Mouse (Mus musculus) intestine, postnatal 0 days (tissue): ENCODE measurements at regions not wholly inside any gene's neighbourhood (a gene's known extent, or its start where the extent isn't known, plus 50 kb on each side); places are given as distances from the start of the nearest gene placed in this dataset.

Source experiments
- ATAC-seq: fragments of 200-750 bp; cut with Nextera tagmentation; 2 replicates; pipeline ENCODE4 v1.8.0; 2017; ENCODE audit warnings: mild to moderate bottlenecking, moderate TSS enrichment, moderate library complexity
- H3K27ac ChIP-seq: fragments of 300-500 bp; sonication (generic); 2 replicates; pipeline ENCODE4 v1.5.1; 2014; ENCODE audit warnings: mild to moderate bottlenecking, low read depth, low read length, moderate library complexity
- H3K27me3 ChIP-seq: fragments of 300-500 bp; sonication (generic); replicated peaks from 2 replicates; pipeline ENCODE4 v1.6.1; 2014; ENCODE audit warnings: low read length, mixed read lengths; ENCODE audit not compliant: control insufficient read depth, insufficient read depth
- H3K36me3 ChIP-seq: fragments of 300-500 bp; sonication (generic); 2 replicates; pipeline ENCODE4 v1.6.1; 2014; ENCODE audit warnings: mild to moderate bottlenecking, moderate library complexity; ENCODE audit not compliant: control insufficient read depth, insufficient read depth
- H3K4me1 ChIP-seq: fragments of 300-500 bp; sonication (generic); replicated peaks from 2 replicates; pipeline ENCODE4 v1.6.1; 2014; ENCODE audit warnings: antibody characterized with exemption, low read length, mixed read lengths; ENCODE audit not compliant: control insufficient read depth, insufficient read depth
- H3K4me2 ChIP-seq: fragments of 300-500 bp; sonication (generic); replicated peaks from 2 replicates; pipeline ENCODE4 v1.6.1; 2014; ENCODE audit warnings: low read depth, mild to moderate bottlenecking, moderate library complexity
- H3K4me3 ChIP-seq: fragments of 300-500 bp; sonication (generic); 2 replicates; pipeline ENCODE4 v1.5.1; 2014; ENCODE audit warnings: low read depth, low read length
- H3K9ac ChIP-seq: fragments of 300-500 bp; sonication (generic); 2 replicates; pipeline ENCODE4 v1.6.1; 2014; ENCODE audit warnings: mild to moderate bottlenecking, low read depth, low read length
- H3K9me3 ChIP-seq: fragments of 300-500 bp; sonication (generic); 2 replicates; pipeline ENCODE4 v1.6.1; 2016; ENCODE audit warnings: mixed run types; ENCODE audit not compliant: control insufficient read depth
- CTCF ChIP-seq: sonication (generic); IDR thresholded peaks from 2 replicates; pipeline ENCODE4 v1.5.1; 2016; ENCODE audit warnings: low read depth, mild to moderate bottlenecking, control low read depth, antibody characterized with exemption, moderate library complexity
- WGBS: fragments of 180-500 bp; shearing (Covaris S2); extraction: QIAGEN DNeasy Blood & Tissue Kit; methylation state at CpG from one replicate; pipeline ENCODE4 v1.1.7; 2014; 5-methylcytosine and 5-hydroxymethylcytosine counted together

DNA sequence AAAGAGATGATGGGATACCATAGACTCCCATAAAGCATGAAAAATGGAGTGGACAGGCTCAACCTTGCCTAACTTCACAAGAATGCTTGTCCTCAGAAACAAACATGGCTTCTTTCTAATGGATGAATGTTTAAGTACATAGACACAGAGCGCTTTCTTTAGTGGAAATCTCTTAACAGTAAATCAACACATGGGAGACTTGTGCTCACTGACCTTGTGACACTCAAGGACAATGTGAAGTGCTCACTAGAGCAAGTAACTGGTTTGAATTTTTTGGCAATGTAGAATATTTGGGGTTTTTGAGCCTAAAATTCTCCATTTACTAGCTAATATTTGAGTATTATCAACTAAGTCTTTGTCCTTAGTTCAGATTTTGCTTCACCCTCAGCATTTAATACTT, 88.0 kb downstream of the Tent5c start:
- ATAC-seq = no peak
- H3K27me3 ChIP-seq = no peaks in the 10 kb centered on the region
- no peak overlapping the region for H3K4me3 ChIP-seq
- 95% methylated on average over 1 of the region's 1 CpGs for WGBS
- H3K9ac ChIP-seq = no peak overlapping the region
- no peaks in the 10 kb centered on the region for H3K36me3 ChIP-seq
- H3K4me1 ChIP-seq = no peaks in the 10 kb centered on the region
- H3K27ac ChIP-seq = no peak overlapping the region
- H3K9me3 ChIP-seq = no peaks in the 10 kb centered on the region
- TF ChIP-seq CTCF = no peak
- H3K4me2 ChIP-seq = no peak overlapping the region

DNA sequence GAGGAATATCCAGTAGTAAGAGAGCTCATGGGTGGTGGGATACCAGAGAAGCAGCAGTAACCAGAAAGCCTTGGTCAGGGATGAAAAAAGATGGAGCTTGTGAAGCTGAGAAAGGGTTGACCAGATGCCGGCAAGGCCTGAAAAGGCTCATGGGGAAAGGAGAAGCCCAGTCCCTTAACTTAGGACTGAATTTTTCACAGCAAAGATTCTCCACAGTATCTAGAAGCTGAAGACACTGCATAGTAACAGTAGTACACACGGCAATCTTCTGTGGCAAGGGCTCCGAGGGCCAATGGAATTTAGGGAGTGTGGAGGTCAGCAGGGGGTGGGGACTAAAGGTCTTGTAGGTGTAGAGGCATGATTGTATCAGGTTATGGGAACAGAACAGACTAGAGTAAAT, 91.6 kb downstream of the Tent5c start:
- Histone ChIP-seq H3K27ac (no peak overlapping the region), H3K36me3 (no peaks in the 10 kb centered on the region), H3K4me3 (no peak overlapping the region), H3K9me3 (no peaks in the 10 kb centered on the region), H3K27me3 (no peaks in the 10 kb centered on the region), H3K9ac (no peak overlapping the region), H3K4me2 (no peak overlapping the region), H3K4me1 (0 out of 2 replicates have a peak, but pooled peaks cover 3% of the 10 kb centered on the region)
- TF ChIP-seq CTCF = no peak
- 86% methylated on average over 3 of the region's 3 CpGs for WGBS
- ATAC-seq = no peak

DNA sequence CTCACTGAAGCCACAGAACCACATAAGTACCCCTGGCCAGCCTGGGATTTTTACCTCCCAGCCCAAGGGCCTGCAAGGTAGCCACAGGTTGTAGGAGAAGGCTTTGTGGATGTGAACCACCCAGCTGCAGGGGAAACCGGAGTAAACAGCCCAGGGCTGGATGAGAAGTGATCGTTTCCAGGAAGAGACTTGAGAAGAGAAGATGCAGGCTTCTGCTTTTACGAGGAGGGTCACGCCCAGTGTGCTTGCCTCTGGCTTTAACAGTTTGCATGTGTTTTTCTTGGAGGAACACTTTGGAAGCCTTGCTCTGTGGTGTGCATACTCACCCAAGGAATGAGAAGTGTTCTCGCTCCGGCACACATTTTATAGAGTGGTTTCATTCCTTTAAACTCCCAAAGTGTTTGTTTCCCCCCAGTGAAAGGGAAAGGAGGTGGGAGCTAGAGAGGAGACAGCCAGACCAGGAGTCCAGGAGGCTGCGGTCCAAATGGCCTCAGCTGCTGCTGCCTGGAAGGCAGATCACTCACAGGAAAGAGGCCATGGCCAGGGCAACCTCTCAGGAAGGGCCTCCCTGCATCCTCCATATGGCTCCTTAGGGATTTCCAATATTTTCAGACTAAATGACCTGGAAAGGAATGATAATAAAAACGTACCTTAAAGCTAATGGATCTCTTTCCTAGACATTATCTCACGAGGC, 94.1 kb downstream of the Tent5c start:
- WGBS = 34% methylated on average over 9 of the region's 9 CpGs
- Histone ChIP-seq H3K9ac (no peak overlapping the region), H3K9me3 (no peaks in the 10 kb centered on the region), H3K4me3 (no peak overlapping the region), H3K36me3 (no peaks in the 10 kb centered on the region), H3K4me2 (no peak overlapping the region), H3K27me3 (no peaks in the 10 kb centered on the region), H3K4me1 (0 out of 2 replicates have a peak, but pooled peaks cover 3% of the 10 kb centered on the region), H3K27ac (no peak overlapping the region)
- no peak for TF ChIP-seq CTCF
- no peak for ATAC-seq

DNA sequence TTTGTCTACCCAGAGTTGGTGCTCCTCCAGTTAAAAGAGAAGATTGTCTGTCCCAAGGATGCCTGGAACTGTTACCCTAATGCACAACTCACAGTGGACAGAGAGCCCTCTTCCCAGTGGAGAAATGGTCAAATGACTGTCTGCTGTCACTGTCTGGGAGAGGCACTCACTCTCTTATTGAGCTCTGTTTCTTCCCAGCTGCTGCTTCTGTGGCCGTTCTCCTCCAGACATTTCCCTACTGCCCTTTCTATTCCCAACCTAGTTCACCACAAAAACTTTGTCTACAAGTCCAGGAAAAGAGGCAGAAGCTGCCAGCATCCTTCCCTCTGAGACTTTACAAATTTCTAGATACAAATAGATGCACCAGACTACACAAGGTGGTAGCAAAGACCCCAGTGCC, 95.2 kb downstream of the Tent5c start:
- no peak overlapping the region for H3K4me2 ChIP-seq
- H3K36me3 ChIP-seq = no peaks in the 10 kb centered on the region
- H3K4me1 ChIP-seq = 0 out of 2 replicates have a peak, but pooled peaks cover 3% of the 10 kb centered on the region
- H3K9ac ChIP-seq = no peak overlapping the region
- no peaks in the 10 kb centered on the region for H3K27me3 ChIP-seq
- no peak for TF ChIP-seq CTCF
- 86% methylated on average over 1 of the region's 1 CpGs for WGBS
- ATAC-seq = no peak
- no peak overlapping the region for H3K27ac ChIP-seq
- no peak overlapping the region for H3K4me3 ChIP-seq
- H3K9me3 ChIP-seq = no peaks in the 10 kb centered on the region

DNA sequence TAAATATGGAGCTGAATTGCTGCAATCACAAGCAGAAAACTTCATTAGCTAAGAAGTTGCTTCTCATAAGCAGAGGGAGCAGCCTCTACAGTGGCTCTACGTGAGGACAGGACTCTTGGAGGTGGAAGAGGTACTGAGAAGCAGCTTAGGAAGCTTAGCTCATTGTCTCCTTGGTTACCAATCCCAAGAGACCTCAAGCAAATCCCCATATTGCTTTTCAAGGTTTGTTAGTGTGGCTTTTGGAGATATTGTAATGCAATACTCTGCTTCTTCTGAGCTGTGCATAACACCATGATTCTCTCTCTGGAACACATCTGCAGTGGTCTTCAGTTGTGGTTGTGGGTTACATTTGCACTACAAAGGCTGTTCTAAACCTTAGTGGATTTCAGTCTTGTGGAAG, 106.9 kb downstream of the Tent5c start:
- Histone ChIP-seq H3K9ac (no peak overlapping the region), H3K4me1 (no peaks in the 10 kb centered on the region), H3K4me3 (no peak overlapping the region), H3K27ac (no peak overlapping the region), H3K4me2 (no peak overlapping the region), H3K36me3 (no peaks in the 10 kb centered on the region), H3K9me3 (no peaks in the 10 kb centered on the region), H3K27me3 (no peaks in the 10 kb centered on the region)
- ATAC-seq = no peak
- 83% methylated on average over 1 of the region's 1 CpGs for WGBS
- no peak for TF ChIP-seq CTCF

DNA sequence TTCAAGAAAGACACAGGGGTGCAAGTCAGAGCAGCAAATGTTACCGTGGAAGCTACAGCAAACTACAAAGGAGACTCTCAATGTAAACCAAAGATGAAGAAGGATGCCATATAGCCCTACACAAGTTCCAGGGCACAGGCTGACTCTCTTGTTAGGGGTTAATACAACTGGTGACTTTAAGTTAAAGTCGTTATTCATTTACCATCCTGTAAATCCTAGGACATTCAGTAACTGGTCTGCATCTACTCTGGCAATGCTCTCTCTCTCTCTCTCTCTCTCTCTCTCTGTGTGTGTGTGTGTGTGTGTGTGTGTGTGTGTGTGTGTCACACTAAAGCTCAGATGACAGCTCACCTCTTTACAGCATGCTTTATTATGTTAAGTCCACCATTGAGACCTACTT, 107.8 kb downstream of the Tent5c start:
- Histone ChIP-seq H3K4me1 (no peaks in the 10 kb centered on the region), H3K27ac (no peak overlapping the region), H3K4me3 (no peak overlapping the region), H3K9ac (no peak overlapping the region), H3K36me3 (no peaks in the 10 kb centered on the region), H3K4me2 (no peak overlapping the region), H3K27me3 (no peaks in the 10 kb centered on the region), H3K9me3 (no peaks in the 10 kb centered on the region)
- WGBS = 61% methylated on average over 2 of the region's 2 CpGs
- TF ChIP-seq CTCF = no peak
- ATAC-seq = no peak
